Comparison of ENCODE assay signal across 18 mouse cellular contexts in the genomic region with DNA sequence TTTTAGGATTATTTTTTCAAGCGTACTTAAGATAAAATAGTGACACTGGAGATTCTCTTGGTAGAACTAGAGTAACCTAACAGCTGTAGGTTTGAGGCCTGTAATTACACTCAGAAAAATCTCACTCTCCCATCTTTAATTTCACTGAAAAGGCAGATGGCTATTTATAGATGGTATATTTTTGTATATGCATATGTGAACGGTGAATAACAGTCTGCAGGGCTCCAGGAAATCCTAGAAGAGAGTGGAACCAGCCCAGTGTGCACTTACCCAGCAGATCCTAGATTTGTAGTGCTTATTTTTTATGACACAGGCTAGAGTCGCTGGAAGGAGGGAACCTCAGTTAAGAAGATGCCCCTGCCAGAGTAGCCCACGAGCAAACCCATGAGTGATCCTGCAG. TPM values are rescaled to one million over a fixed set of nuclear protein-coding genes. Genes with fewer than 3 reads are reported as not detected.
DNase-seq lines count a peak whose midpoint lies in the region; ATAC-seq and TF ChIP-seq lines count a peak whose summit lies in the region.
"Had no signal": no experiment of that assay in that cellular context is flagged by ENCODE, and none has a peak within 500 bp of the region (broad histone marks: within the 10 kb centered on the region; RNA-seq: fewer than 3 reads in every experiment).

No protein-coding gene starts in this region.

- no peak for TF ChIP-seq CTCF in intestine, postnatal 0 days (IDR thresholded peaks at IDR 0.05; ENCODE audit: low read depth)

- no peaks in the 10 kb centered on the region; the same call in none of the 2 replicates for H3K27me3 ChIP-seq in forebrain, embryonic 16.5 days (replicated peaks; ENCODE audit: control insufficient read depth, insufficient read depth, low read length)
- peaks cover 4% of the 10 kb centered on the region; the same call in 1 of the 2 replicates for H3K27me3 ChIP-seq in forebrain, embryonic 11.5 days (ENCODE audit: control insufficient read depth, insufficient read depth, low read length)
- H3K27me3 ChIP-seq in intestine, embryonic 14.5 days (replicated peaks; ENCODE audit: control insufficient read depth, insufficient read depth, low read length) = no peaks in the 10 kb centered on the region
- no peaks in the 10 kb centered on the region for H3K27me3 ChIP-seq in intestine, postnatal 0 days (replicated peaks; ENCODE audit: control insufficient read depth, insufficient read depth, low read length)
- no peaks in the 10 kb centered on the region for H3K27me3 ChIP-seq in limb, embryonic 13.5 days
- H3K27me3 ChIP-seq: neural tube, embryonic 15.5 days had no signal

- H3K9ac ChIP-seq in forebrain, embryonic 16.5 days (replicated peaks; ENCODE audit: low read depth, low read length) = no peak overlapping the region
- no peak overlapping the region for H3K9ac ChIP-seq in forebrain, embryonic 11.5 days (ENCODE audit: low read length)
- H3K9ac ChIP-seq in intestine, embryonic 14.5 days (ENCODE audit: low read length) = no peak overlapping the region
- H3K9ac ChIP-seq in intestine, postnatal 0 days (ENCODE audit: low read depth, low read length) = no peak overlapping the region
- H3K9ac ChIP-seq in limb, embryonic 13.5 days = no peak overlapping the region
- H3K9ac ChIP-seq: hindbrain, embryonic 13.5 days; midbrain, embryonic 15.5 days; neural tube, embryonic 15.5 days had no signal

- no peak overlapping the region for H3K4me3 ChIP-seq in forebrain, embryonic 16.5 days (replicated peaks; ENCODE audit: low read length)
- no peak overlapping the region for H3K4me3 ChIP-seq in forebrain, embryonic 11.5 days (ENCODE audit: low read depth, low read length)
- no peak overlapping the region for H3K4me3 ChIP-seq in intestine, embryonic 14.5 days (ENCODE audit: low read depth, low read length)
- H3K4me3 ChIP-seq in intestine, postnatal 0 days (ENCODE audit: low read depth, low read length) = no peak overlapping the region
- H3K4me3 ChIP-seq in limb, embryonic 13.5 days = no peak overlapping the region
- H3K4me3 ChIP-seq: hindbrain, embryonic 13.5 days; midbrain, embryonic 15.5 days; neural tube, embryonic 15.5 days had no signal

- DNase-seq in forebrain, embryonic 11.5 days (ENCODE audit: low spot score) = no peak
- no peak for DNase-seq in intestine, embryonic 14.5 days (ENCODE audit: low spot score)
- DNase-seq in NIH3T3 (ENCODE audit: low read depth) = peak; percentile 15
- no peak for DNase-seq in layer of hippocampus, postnatal 36 days
- DNase-seq: adrenal gland, adult 8-10 months; B cell, adult 2 months; cerebellum, postnatal 14 days; kidney, adult 11 months; thymus, adult 18-20 months had no signal

- H3K4me1 ChIP-seq in forebrain, embryonic 16.5 days (replicated peaks; ENCODE audit: control insufficient read depth, insufficient read depth, low read length) = peaks cover 32% of the 10 kb centered on the region
- peaks cover 17% of the 10 kb centered on the region for H3K4me1 ChIP-seq in forebrain, embryonic 11.5 days (replicated peaks; ENCODE audit: control insufficient read depth, insufficient read depth, low read length)
- H3K4me1 ChIP-seq in intestine, embryonic 14.5 days (replicated peaks; ENCODE audit: control insufficient read depth, insufficient read depth, low read length) = peaks cover 40% of the 10 kb centered on the region
- H3K4me1 ChIP-seq in intestine, postnatal 0 days (replicated peaks; ENCODE audit: control insufficient read depth, insufficient read depth, low read length) = peaks cover 6% of the 10 kb centered on the region; the same call in 1 of the 2 replicates
- peaks cover 74% of the 10 kb centered on the region for H3K4me1 ChIP-seq in limb, embryonic 13.5 days

- H3K4me2 ChIP-seq in forebrain, embryonic 16.5 days (ENCODE audit: low read length) = no peak overlapping the region
- no peak overlapping the region for H3K4me2 ChIP-seq in forebrain, embryonic 11.5 days (ENCODE audit: low read depth, low read length, severe bottlenecking)
- H3K4me2 ChIP-seq in intestine, embryonic 14.5 days (ENCODE audit: low read length) = peak overlapping the region; percentile 8; the same call in 1 of the 2 replicates
- no peak overlapping the region for H3K4me2 ChIP-seq in intestine, postnatal 0 days (replicated peaks; ENCODE audit: low read depth)
- peak overlapping the region; percentile 9; the same call in 1 of the 2 replicates for H3K4me2 ChIP-seq in limb, embryonic 13.5 days (replicated peaks)
- H3K4me2 ChIP-seq: midbrain, embryonic 15.5 days had no signal

- H3K9me3 ChIP-seq in forebrain, embryonic 16.5 days (ENCODE audit: control insufficient read depth, low read length) = no peaks in the 10 kb centered on the region
- H3K9me3 ChIP-seq in forebrain, embryonic 11.5 days (ENCODE audit: control insufficient read depth, low read length) = no peaks in the 10 kb centered on the region
- no peaks in the 10 kb centered on the region for H3K9me3 ChIP-seq in intestine, embryonic 14.5 days (ENCODE audit: control insufficient read depth, low read length)
- no peaks in the 10 kb centered on the region for H3K9me3 ChIP-seq in intestine, postnatal 0 days (ENCODE audit: control insufficient read depth)
- no peaks in the 10 kb centered on the region for H3K9me3 ChIP-seq in limb, embryonic 13.5 days
- H3K9me3 ChIP-seq: hindbrain, embryonic 13.5 days; midbrain, embryonic 15.5 days; neural tube, embryonic 15.5 days had no signal

- 57% methylated on average over 4 of the region's 4 CpGs for WGBS in forebrain, embryonic 16.5 days
- 70% methylated on average over 4 of the region's 4 CpGs for WGBS in forebrain, embryonic 11.5 days
- WGBS in intestine, embryonic 14.5 days = 32% methylated on average over 4 of the region's 4 CpGs
- WGBS in intestine, postnatal 0 days = 57% methylated on average over 4 of the region's 4 CpGs
- WGBS in limb, embryonic 13.5 days = 30% methylated on average over 4 of the region's 4 CpGs

- 0 out of 2 replicates have a peak overlapping the region, but pooled peaks have one; percentile 16 for H3K27ac ChIP-seq in forebrain, embryonic 16.5 days (ENCODE audit: low read length)
- no peak overlapping the region for H3K27ac ChIP-seq in forebrain, embryonic 11.5 days (ENCODE audit: low read depth, low read length)
- peak overlapping the region; percentile 43; the same call in 1 of the 2 replicates for H3K27ac ChIP-seq in intestine, embryonic 14.5 days (ENCODE audit: low read depth)
- no peak overlapping the region for H3K27ac ChIP-seq in intestine, postnatal 0 days (ENCODE audit: low read depth, low read length)
- peak overlapping the region; percentile 48; the same call in 1 of the 2 replicates for H3K27ac ChIP-seq in limb, embryonic 13.5 days
- H3K27ac ChIP-seq: hindbrain, embryonic 13.5 days; midbrain, embryonic 15.5 days; neural tube, embryonic 15.5 days had no signal

- H3K36me3 ChIP-seq in forebrain, embryonic 16.5 days (ENCODE audit: control insufficient read depth, insufficient read depth) = no peaks in the 10 kb centered on the region
- no peaks in the 10 kb centered on the region for H3K36me3 ChIP-seq in forebrain, embryonic 11.5 days (ENCODE audit: control insufficient read depth, insufficient read depth, low read length)
- peaks cover 18% of the 10 kb centered on the region; the same call in 1 of the 2 replicates for H3K36me3 ChIP-seq in intestine, embryonic 14.5 days (ENCODE audit: control insufficient read depth, insufficient read depth, low read length)
- H3K36me3 ChIP-seq in intestine, postnatal 0 days (ENCODE audit: control insufficient read depth, insufficient read depth) = no peaks in the 10 kb centered on the region; the same call in 1 of the 2 replicates
- peaks cover 25% of the 10 kb centered on the region for H3K36me3 ChIP-seq in limb, embryonic 13.5 days
- H3K36me3 ChIP-seq: hindbrain, embryonic 13.5 days; midbrain, embryonic 15.5 days; neural tube, embryonic 15.5 days had no signal

- ATAC-seq in forebrain, embryonic 16.5 days = peak; percentile 31
- no peak for ATAC-seq in forebrain, embryonic 11.5 days (replicated peaks; ENCODE audit: low FRiP score)
- ATAC-seq in intestine, embryonic 14.5 days (replicated peaks; ENCODE audit: low FRiP score, low TSS enrichment, low read depth) = no peak
- no peak for ATAC-seq in intestine, postnatal 0 days
- no peak for ATAC-seq in limb, embryonic 13.5 days (ENCODE audit: low FRiP score, low read depth)
- ATAC-seq in monocyte, adult 5-6 weeks (replicated peaks; ENCODE audit: insufficient number of reproducible peaks, low FRiP score, low TSS enrichment, poor library complexity, severe bottlenecking) = no peak
- ATAC-seq: midbrain, embryonic 15.5 days had no signal

RNA-seq across cellular contexts. Expression of a gene that starts 6.8 kb away (rescaled TPM):
- polyA plus RNA-seq in forebrain, embryonic 16.5 days (2015; fragmentation: Nextera tagmentation; extraction: Ambion mirVana) = 2.7 and 3.4 TPM in 2 replicates
- polyA plus RNA-seq in forebrain, embryonic 11.5 days (2014; fragmentation: Nextera tagmentation; extraction: Ambion mirVana) = 12.7 and 15.4 TPM in 2 replicates
- 10.8 and 11.5 TPM in 2 replicates for polyA plus RNA-seq in intestine, embryonic 14.5 days (2014; fragmentation: Nextera tagmentation; extraction: Ambion mirVana)
- 2.6 and 3.0 TPM in 2 replicates for polyA plus RNA-seq in intestine, postnatal 0 days (2015; fragmentation: Nextera tagmentation; extraction: Ambion mirVana)
- 12.8 and 13.4 TPM in 2 replicates for polyA plus RNA-seq in limb, embryonic 13.5 days (2015; fragmentation: Nextera tagmentation; extraction: Ambion mirVana)
- 12.6 to 14.3 TPM (median 13.2 TPM) in 3 replicates for total RNA-seq in monocyte, adult 5-6 weeks (2017)
- 1 to 10 TPM; 5.3 to 5.4 TPM for total RNA-seq in layer of hippocampus, postnatal 36 days (2021)

RNA-seq across cellular contexts. Expression of a gene that starts 27.1 kb away (rescaled TPM):
- polyA plus RNA-seq in forebrain, embryonic 16.5 days (2015; fragmentation: Nextera tagmentation; extraction: Ambion mirVana) = 6.2 and 6.3 TPM in 2 replicates
- 0.85 and 0.99 TPM in 2 replicates for polyA plus RNA-seq in forebrain, embryonic 11.5 days (2014; fragmentation: Nextera tagmentation; extraction: Ambion mirVana)
- 0.42 and 0.46 TPM in 2 replicates for polyA plus RNA-seq in intestine, embryonic 14.5 days (2014; fragmentation: Nextera tagmentation; extraction: Ambion mirVana)
- polyA plus RNA-seq in intestine, postnatal 0 days (2015; fragmentation: Nextera tagmentation; extraction: Ambion mirVana) = 0.33 and 0.72 TPM in 2 replicates
- polyA plus RNA-seq in limb, embryonic 13.5 days (2015; fragmentation: Nextera tagmentation; extraction: Ambion mirVana) = 0.45 and 1.4 TPM in 2 replicates
- total RNA-seq in monocyte, adult 5-6 weeks (2017) = 2.4 to 9.2 TPM (median 4.3 TPM) in 3 replicates
- 10 to 100 TPM; 10.8 to 11.0 TPM for total RNA-seq in layer of hippocampus, postnatal 36 days (2021)
- total RNA-seq: liver, adult 2 months had no signal
- polyA plus RNA-seq: liver, adult 2 months; spleen, adult 2 months had no signal

Comparison
In these comparisons a context has a peak if more than half of its experiments do, and no peak if none do; other contexts are left out.
1. H3K27ac ChIP-seq: peak in forebrain, embryonic 16.5 days (single experiment), intestine, embryonic 14.5 days (single experiment) and limb, embryonic 13.5 days (single experiment); none in forebrain, embryonic 11.5 days (single experiment) and intestine, postnatal 0 days (single experiment).
2. H3K4me2 ChIP-seq: peak in intestine, embryonic 14.5 days (single experiment) and limb, embryonic 13.5 days (single experiment); none in forebrain, embryonic 16.5 days (single experiment), forebrain, embryonic 11.5 days (single experiment) and intestine, postnatal 0 days (single experiment).